Mouse (Mus musculus) embryonic facial prominence, embryonic 11.5 days (tissue): ENCODE data around the gene Rnf208. TPM values are rescaled to one million over a fixed set of nuclear protein-coding genes. Genes with fewer than 3 reads are reported as not detected.

Experiments
- ATAC-seq: fragments of 200-750 bp; cut with Nextera tagmentation; replicated peaks from 2 replicates; pipeline ENCODE4 v1.8.0; 2017; ENCODE audit warnings: low read depth; ENCODE audit not compliant: insufficient number of reproducible peaks, low FRiP score, low TSS enrichment
- DNase-seq: peaks from one replicate; pipeline ENCODE4 v3.0.0-alpha.2; 2015; ENCODE audit warnings: low spot score
- H3K27ac ChIP-seq: fragments of 300-500 bp; sonication (generic); replicated peaks from 2 replicates; pipeline ENCODE4 v1.5.1; 2014; ENCODE audit warnings: mild to moderate bottlenecking, low read depth, low read length, control low read depth
- H3K27me3 ChIP-seq: fragments of 300-500 bp; sonication (generic); 2 replicates; pipeline ENCODE4 v1.6.1; 2014; ENCODE audit warnings: mild to moderate bottlenecking, low read length, moderate library complexity, mixed read lengths; ENCODE audit not compliant: control insufficient read depth, insufficient read depth
- H3K36me3 ChIP-seq: fragments of 300-500 bp; sonication (generic); replicated peaks from 2 replicates; pipeline ENCODE4 v1.6.1; 2014; ENCODE audit warnings: low read depth, mild to moderate bottlenecking, low read length, moderate library complexity, mixed read lengths; ENCODE audit not compliant: control insufficient read depth, insufficient read depth
- H3K4me1 ChIP-seq: fragments of 300-500 bp; sonication (generic); 2 replicates; pipeline ENCODE4 v1.6.1; 2014; ENCODE audit warnings: low read length, mixed read lengths; ENCODE audit not compliant: control insufficient read depth, insufficient read depth
- H3K4me2 ChIP-seq: fragments of 300-500 bp; sonication (generic); 2 replicates; pipeline ENCODE4 v1.6.1; 2014; ENCODE audit warnings: low read depth, mild to moderate bottlenecking, control low read depth, low read length, moderate library complexity
- H3K4me3 ChIP-seq: fragments of 300-500 bp; sonication (generic); 2 replicates; pipeline ENCODE4 v1.5.1; 2014; ENCODE audit warnings: low read depth, low read length, control low read depth
- H3K9ac ChIP-seq: fragments of 300-500 bp; sonication (generic); replicated peaks from 2 replicates; pipeline ENCODE4 v1.6.1; 2014; ENCODE audit warnings: mild to moderate bottlenecking, control low read depth, low read length
- H3K9me3 ChIP-seq: fragments of 300-500 bp; sonication (generic); replicated peaks from 2 replicates; pipeline ENCODE4 v1.6.1; 2016; ENCODE audit warnings: mild to moderate bottlenecking, low read length, inconsistent platforms, mixed read lengths; ENCODE audit not compliant: control insufficient read depth
- WGBS: fragments of 180-500 bp; shearing (Covaris S2); extraction: QIAGEN DNeasy Blood & Tissue Kit; methylation state at CpG from one replicate; pipeline ENCODE4 v1.1.7; 2014; 5-methylcytosine and 5-hydroxymethylcytosine counted together
- polyA plus RNA-seq: library from polyadenylated mRNA; unstranded; fragments of >200 nt; fragmentation: Nextera tagmentation; extraction: Ambion mirVana; gene quantifications from 2 replicates; pipeline ENCODE4 v1.2.1, GENCODE M21; 2014

Rnf208 gene
- polyA plus RNA-seq, 1 experiment from 2014 or later: 7.4 TPM

DNA sequence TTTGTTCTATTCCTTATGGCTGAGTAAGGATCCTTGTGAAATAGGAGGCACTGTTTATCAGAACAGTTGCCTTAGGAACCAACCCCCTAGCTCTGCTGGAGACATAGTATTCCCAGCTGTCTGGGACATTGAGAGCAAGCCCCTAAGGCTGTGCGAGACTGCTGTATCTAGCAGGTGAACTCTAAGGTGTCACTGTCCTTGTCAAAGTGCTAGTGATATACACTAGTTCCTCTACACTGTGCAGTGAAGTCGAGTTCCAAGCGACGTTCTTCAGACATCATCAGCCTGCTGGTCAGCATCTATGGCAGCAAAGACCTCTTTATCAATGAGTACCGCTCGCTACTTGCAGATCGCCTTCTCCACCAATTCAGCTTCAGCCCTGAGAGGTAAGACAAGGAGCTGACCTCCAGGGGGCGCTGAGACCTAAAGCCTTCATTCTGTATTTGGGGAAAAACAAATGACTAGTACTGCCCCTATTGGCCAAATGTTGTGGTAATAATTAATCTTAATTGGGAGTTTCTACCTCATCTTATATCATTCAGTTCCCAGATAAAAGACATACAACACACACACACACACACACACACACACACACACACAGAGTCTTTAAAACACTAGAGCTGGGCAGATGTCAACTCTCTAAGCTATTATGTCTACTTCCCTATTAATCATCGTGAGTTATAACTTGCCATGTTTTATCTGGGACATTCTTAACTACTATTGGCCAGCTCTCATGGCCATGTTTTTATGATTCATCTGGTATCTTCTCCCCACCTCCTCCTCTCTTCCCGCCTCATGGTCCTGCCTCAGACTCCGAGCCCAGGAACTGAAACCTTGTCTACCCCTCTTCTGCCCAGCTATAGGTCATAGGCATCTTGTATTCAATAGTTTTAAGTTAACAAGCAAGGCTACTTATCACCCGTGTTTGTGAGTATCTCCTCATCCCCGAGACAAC, 37.1 kb downstream of the Rnf208 start:
- Histone ChIP-seq H3K4me2 (no peak overlapping the region), H3K27ac (no peak overlapping the region), H3K36me3 (peaks cover 25% of the 10 kb centered on the region), H3K4me3 (no peak overlapping the region), H3K9ac (no peak overlapping the region), H3K4me1 (no peaks in the 10 kb centered on the region), H3K27me3 (no peaks in the 10 kb centered on the region), H3K9me3 (no peaks in the 10 kb centered on the region)
- ATAC-seq (no peak), DNase-seq (peak; percentile 88)
- 65% methylated on average over 13 of the region's 13 CpGs for WGBS

DNA sequence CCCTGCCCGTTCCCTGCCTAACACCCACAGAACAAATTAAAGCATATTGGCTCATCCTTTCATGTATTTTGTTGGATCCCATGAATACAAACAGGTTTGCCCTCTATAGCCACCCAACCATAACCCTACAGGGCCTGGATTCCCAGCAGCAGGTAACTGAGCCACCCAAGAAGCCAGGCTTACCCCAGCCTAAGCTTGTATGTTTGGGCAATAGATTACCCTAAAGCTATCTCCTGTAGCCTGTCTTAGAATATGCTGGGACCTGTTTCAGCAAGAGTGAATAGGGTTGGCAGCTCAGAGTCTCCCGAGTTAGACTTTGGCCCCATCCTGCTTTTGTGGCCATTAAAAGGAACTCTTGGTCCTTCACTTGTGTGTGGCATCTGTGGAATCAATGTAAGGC, 43.5 kb downstream of the Rnf208 start:
- no peak for DNase-seq
- no peaks in the 10 kb centered on the region for H3K9me3 ChIP-seq

DNA sequence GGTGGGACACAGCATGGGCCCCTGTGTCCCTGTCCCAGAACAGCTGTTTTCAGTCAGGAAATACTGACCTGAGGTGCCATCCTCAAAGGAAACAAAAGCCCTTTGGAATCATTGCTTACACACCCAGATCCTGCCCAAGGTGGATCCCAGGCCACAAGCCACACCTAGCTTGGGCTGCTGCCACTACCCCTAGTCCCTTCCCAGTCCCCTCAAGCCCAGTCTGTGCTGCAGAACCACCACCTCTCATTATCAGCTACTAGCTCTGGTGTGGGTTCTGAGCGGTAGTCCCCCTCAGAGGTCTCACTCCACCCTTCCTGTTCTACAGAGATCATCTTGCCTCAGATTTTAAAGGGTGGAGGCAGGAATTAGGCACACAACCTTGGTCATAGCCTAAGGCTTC, 44.3 kb downstream of the Rnf208 start:
- Histone ChIP-seq H3K27ac (no peak overlapping the region), H3K27me3 (peaks cover 34% of the 10 kb centered on the region), H3K9me3 (no peaks in the 10 kb centered on the region), H3K36me3 (peaks cover 10% of the 10 kb centered on the region), H3K9ac (no peak overlapping the region), H3K4me2 (no peak overlapping the region), H3K4me1 (no peaks in the 10 kb centered on the region), H3K4me3 (no peak overlapping the region)
- no peak for DNase-seq
- 83% methylated on average over 1 of the region's 1 CpGs for WGBS
- no peak for ATAC-seq

More for the DNA sequence above, 43.5 kb downstream of the Rnf208 start:
- Histone ChIP-seq H3K27me3 (peaks cover 26% of the 10 kb centered on the region), H3K4me2 (no peak overlapping the region), H3K36me3 (peaks cover 11% of the 10 kb centered on the region), H3K9ac (no peak overlapping the region), H3K4me3 (no peak overlapping the region), H3K27ac (no peak overlapping the region), H3K4me1 (no peaks in the 10 kb centered on the region)
- 96% methylated on average over 2 of the region's 2 CpGs for WGBS
- no peak for ATAC-seq

- WGBS: 55% methylated on average over 7 of the region's 7 CpGs
- no peak overlapping the region for H3K4me3 ChIP-seq
- no peak for ATAC-seq
- H3K36me3 ChIP-seq: peaks cover 7% of the 10 kb centered on the region
- no peaks in the 10 kb centered on the region for H3K9me3 ChIP-seq
- no peak for DNase-seq
- peaks cover 2% of the 10 kb centered on the region; the same call in 1 of the 2 replicates for H3K4me1 ChIP-seq
- H3K27me3 ChIP-seq: peaks cover 41% of the 10 kb centered on the region
- no peak overlapping the region for H3K9ac ChIP-seq
- H3K4me2 ChIP-seq: no peak overlapping the region
- no peak overlapping the region for H3K27ac ChIP-seq
Measured at GRCm38 (mm10) chr2:25286837-25287636, 45.0 kb downstream of the Rnf208 start.

- Histone ChIP-seq H3K36me3 (peaks cover 6% of the 10 kb centered on the region), H3K4me1 (peaks cover 3% of the 10 kb centered on the region; the same call in 1 of the 2 replicates), H3K27me3 (peaks cover 52% of the 10 kb centered on the region), H3K9me3 (no peaks in the 10 kb centered on the region), H3K27ac (no peak within 1 kb of the TSS), H3K4me3 (no peak within 1 kb of the TSS), H3K9ac (no peak within 1 kb of the TSS), H3K4me2 (no peak within 1 kb of the TSS)
- 87% methylated on average over 6 of the region's 6 CpGs for WGBS
- no peak for ATAC-seq
- no peak for DNase-seq
Measured at GRCm38 (mm10) chr2:25287927-25288649, 46.0 kb downstream of the Rnf208 start, which contains the start of gene Tmem210. Tmem210 (plus strand) TSS chr2:25288145.

- Histone ChIP-seq H3K4me3 (no peak overlapping the region), H3K4me1 (peaks cover 3% of the 10 kb centered on the region; the same call in 1 of the 2 replicates), H3K9me3 (no peaks in the 10 kb centered on the region), H3K36me3 (peaks cover 6% of the 10 kb centered on the region), H3K27me3 (peaks cover 55% of the 10 kb centered on the region), H3K27ac (no peak overlapping the region), H3K9ac (no peak overlapping the region), H3K4me2 (no peak overlapping the region)
- no peak for DNase-seq
- WGBS: 81% methylated on average over 7 of the region's 7 CpGs
- no peak for ATAC-seq
Measured at GRCm38 (mm10) chr2:25288734-25289345, 46.8 kb downstream of the Rnf208 start.

GRCm38 (mm10) chr2:25289651-25290050, 47.6 kb downstream of the Rnf208 start, which contains the start of gene Lrrc26:
Lrrc26 (plus strand) TSS chr2:25289915.
- H3K27me3 ChIP-seq: peaks cover 55% of the 10 kb centered on the region
- peaks cover 3% of the 10 kb centered on the region for H3K36me3 ChIP-seq
- 9% methylated on average over 11 of the region's 11 CpGs for WGBS
- H3K9ac ChIP-seq: no peak within 1 kb of the TSS
- no peaks in the 10 kb centered on the region for H3K9me3 ChIP-seq
- no peak for ATAC-seq
- H3K4me3 ChIP-seq: no peak within 1 kb of the TSS
- no peak within 1 kb of the TSS for H3K4me2 ChIP-seq
- H3K27ac ChIP-seq: no peak within 1 kb of the TSS
- no peak for DNase-seq
- H3K4me1 ChIP-seq: peaks cover 3% of the 10 kb centered on the region; the same call in 1 of the 2 replicates
